26 mouse cellular contexts compared by ENCODE assay signal in genomic region chr16:76299511-76299910, GRCm38 (mm10).
DNase-seq lines count a peak whose midpoint lies in the region; ATAC-seq lines count a peak whose summit lies in the region.
"Had no signal": no experiment of that assay in that cellular context is flagged by ENCODE, and none has a peak within 500 bp of the region (broad histone marks: within the 10 kb centered on the region; RNA-seq: fewer than 3 reads in every experiment).

No protein-coding gene starts in this region.

- H3K9me3 ChIP-seq in midbrain, embryonic 14.5 days (ENCODE audit: control insufficient read depth, low read length), result no peaks in the 10 kb centered on the region
- no peaks in the 10 kb centered on the region for H3K9me3 ChIP-seq in midbrain, embryonic 10.5 days (replicated peaks)
- H3K9me3 ChIP-seq: forebrain, embryonic 15.5 days; G1E; hindbrain, embryonic 10.5 days; midbrain, embryonic 12.5 days had no signal

- H3K4me3 ChIP-seq in midbrain, embryonic 14.5 days (replicated peaks; ENCODE audit: low read depth, low read length), result no peak overlapping the region
- H3K4me3 ChIP-seq in midbrain, embryonic 10.5 days, result no peak overlapping the region
- H3K4me3 ChIP-seq: forebrain, embryonic 15.5 days; hindbrain, embryonic 10.5 days; midbrain, embryonic 12.5 days had no signal

- DNase-seq in adrenal gland, adult (ENCODE audit: inconsistent age in 2 of 2, low spot score in 1 of 2), result peak; percentile 79 to 92
- no peak for DNase-seq in adrenal gland, postnatal 25 days
- peak; percentile 29 for DNase-seq in midbrain, embryonic 14.5 days
- DNase-seq in midbrain, embryonic 10.5 days (ENCODE audit: low spot score), result no peak
- DNase-seq in T-cell, adult 2 months (ENCODE audit: low spot score), result peak; percentile 47
- DNase-seq in urinary bladder, adult 18-20 months (ENCODE audit: low spot score in 2 of 2), result no peak
- DNase-seq in left cerebral cortex, postnatal 10 days (ENCODE audit: extremely low spot score in 1 of 2, low spot score in 2 of 2), result no peak
- DNase-seq: cerebellum, adult 8-10 months; cerebellum, postnatal 36 days; kidney, postnatal 36 days; layer of hippocampus, postnatal 36 days; left cerebral cortex, postnatal 4 days; liver; lung, adult 2 months; lung, postnatal 14 days; right cerebral cortex, postnatal 14 days had no signal

- H3K4me2 ChIP-seq in midbrain, embryonic 14.5 days (ENCODE audit: low read length), result no peak overlapping the region
- H3K4me2 ChIP-seq: forebrain, embryonic 15.5 days; heart, embryonic 11.5 days; midbrain, embryonic 12.5 days had no signal

- no peak for ATAC-seq in midbrain, embryonic 14.5 days (ENCODE audit: low FRiP score, low TSS enrichment)
- peak; percentile 56 for ATAC-seq in inflammation-experienced regulatory T-cells, adult 6 months
- ATAC-seq: forebrain, embryonic 15.5 days; hindbrain, embryonic 16.5 days; intestine, embryonic 16.5 days; Patski had no signal

- 38% methylated on average over 2 of the region's 2 CpGs for WGBS in midbrain, embryonic 14.5 days
- 67% methylated on average over 2 of the region's 2 CpGs for WGBS in midbrain, embryonic 10.5 days

- H3K4me1 ChIP-seq in midbrain, embryonic 14.5 days (ENCODE audit: control insufficient read depth, insufficient read depth, low read length), result peaks cover 5% of the 10 kb centered on the region; the same call in 1 of the 2 replicates
- H3K4me1 ChIP-seq in midbrain, embryonic 10.5 days, result peaks cover 31% of the 10 kb centered on the region

- no peaks in the 10 kb centered on the region for H3K36me3 ChIP-seq in midbrain, embryonic 14.5 days (ENCODE audit: control insufficient read depth, insufficient read depth, low read length)
- H3K36me3 ChIP-seq in midbrain, embryonic 10.5 days, result peaks cover 6% of the 10 kb centered on the region
- H3K36me3 ChIP-seq: forebrain, embryonic 15.5 days had no signal

- no peak overlapping the region for H3K9ac ChIP-seq in midbrain, embryonic 14.5 days (replicated peaks; ENCODE audit: low read length)
- H3K9ac ChIP-seq: forebrain, embryonic 15.5 days; midbrain, embryonic 12.5 days had no signal

- intact Hi-C loops in left cerebral cortex, postnatal 10 days (cut with DNase I), result no loop called here

- no peaks in the 10 kb centered on the region for H3K27me3 ChIP-seq in midbrain, embryonic 14.5 days (ENCODE audit: control insufficient read depth, insufficient read depth, low read length)
- no peaks in the 10 kb centered on the region for H3K27me3 ChIP-seq in midbrain, embryonic 10.5 days (ENCODE audit: low read depth, poor library complexity, severe bottlenecking)
- H3K27me3 ChIP-seq: CH12.LX; forebrain, embryonic 15.5 days; midbrain, embryonic 12.5 days; Patski had no signal

- no peak overlapping the region for H3K27ac ChIP-seq in midbrain, embryonic 14.5 days (replicated peaks; ENCODE audit: low read depth, low read length)
- no peak overlapping the region for H3K27ac ChIP-seq in midbrain, embryonic 10.5 days (replicated peaks)
- H3K27ac ChIP-seq: forebrain, embryonic 15.5 days; hindbrain, embryonic 10.5 days; midbrain, embryonic 12.5 days had no signal

Comparison
In these comparisons a context has a peak if more than half of its experiments do, and no peak if none do; other contexts are left out.
1. DNase-seq: peak in adrenal gland, adult (2 of 2), midbrain, embryonic 14.5 days (single experiment) and T-cell, adult 2 months (single experiment); none in adrenal gland, postnatal 25 days (single experiment), midbrain, embryonic 10.5 days (single experiment), urinary bladder, adult 18-20 months (0 of 2) and left cerebral cortex, postnatal 10 days (0 of 2).